Mouse (Mus musculus): ENCODE data around the gene Sphk2.

Sphk2 gene

GRCm38 (mm10) chr7:45709677-45710355, 8.0 kb downstream of the Sphk2 start:
- DNase-seq: peak in 1 of 2 experiments; percentile 22

GRCm38 (mm10) chr7:45709036-45709435, 8.8 kb downstream of the Sphk2 start:
- DNase-seq: peak in 1 of 2 experiments; percentile 23

GRCm38 (mm10) chr7:45708221-45708761, 9.5 kb downstream of the Sphk2 start:
- peak in 1 of 2 experiments; percentile 43 for DNase-seq

GRCm38 (mm10) chr7:45707375-45707967, 10.3 kb downstream of the Sphk2 start:
- peak; percentile 95 to 96 for DNase-seq

GRCm38 (mm10) chr7:45706721-45707241, 11.0 kb downstream of the Sphk2 start:
- peak; percentile 80 to 89 for DNase-seq

- DNase-seq: peak; percentile 70 to 74
Measured at GRCm38 (mm10) chr7:45705873-45706281, 11.9 kb downstream of the Sphk2 start.

GRCm38 (mm10) chr7:45705443-45705864, 12.3 kb downstream of the Sphk2 start:
- no peak for DNase-seq

- peak; percentile 97 to 100 for DNase-seq
Measured at GRCm38 (mm10) chr7:45704730-45705442, 12.9 kb downstream of the Sphk2 start, which contains the start of gene Dbp. Gene Dbp, plus strand, starts transcription at chr7:45705088.

- DNase-seq: peak; percentile 71 to 74
Measured at GRCm38 (mm10) chr7:45704046-45704559, 13.7 kb downstream of the Sphk2 start.

GRCm38 (mm10) chr7:45703521-45704033, 14.2 kb downstream of the Sphk2 start:
- no peak for DNase-seq

- DNase-seq: peak in 1 of 2 experiments; percentile 23
Measured at GRCm38 (mm10) chr7:45702809-45703520, 14.8 kb downstream of the Sphk2 start.

- DNase-seq: peak in 1 of 2 experiments; percentile 21
Measured at GRCm38 (mm10) chr7:45702316-45702715, 15.5 kb downstream of the Sphk2 start.

- peak in 1 of 2 experiments; percentile 22 for DNase-seq
Measured at GRCm38 (mm10) chr7:45701607-45702006, 16.2 kb downstream of the Sphk2 start.

- peak in 1 of 2 experiments; percentile 60 for DNase-seq
Measured at GRCm38 (mm10) chr7:45701072-45701471, 16.7 kb downstream of the Sphk2 start.

- peak; percentile 84 to 87 for DNase-seq
Measured at GRCm38 (mm10) chr7:45700301-45701015, 17.3 kb downstream of the Sphk2 start.

- peak; percentile 57 to 66 for DNase-seq
Measured at GRCm38 (mm10) chr7:45699523-45700141, 18.2 kb downstream of the Sphk2 start, which contains the start of gene Car11. Gene Car11, plus strand, starts transcription at chr7:45699843.

- DNase-seq: no peak
Measured at GRCm38 (mm10) chr7:45697894-45698293, 19.9 kb downstream of the Sphk2 start.

GRCm38 (mm10) chr7:45695098-45695497, 22.7 kb downstream of the Sphk2 start:
- DNase-seq: no peak

- no peak for DNase-seq
Measured at GRCm38 (mm10) chr7:45693921-45694591, 23.7 kb downstream of the Sphk2 start, which contains the start of gene Sec1. Gene Sec1, minus strand, starts transcription at chr7:45694402.

- no peak for DNase-seq
Measured at GRCm38 (mm10) chr7:45692364-45692763, 25.4 kb downstream of the Sphk2 start.

Data from cerebellum, adult 18-20 months (tissue).